Mouse (Mus musculus): ENCODE data around the gene Tmem82. TPM values are rescaled to one million over a fixed set of nuclear protein-coding genes. Genes with fewer than 3 reads are reported as not detected.

Tmem82 gene
- not detected for total RNA-seq (2023)

GRCm38 (mm10) chr4:141618565-141619243, at the start of gene Tmem82:
Gene Tmem82, minus strand, starts transcription at chr4:141618633.

GRCm38 (mm10) chr4:141664799-141665198, 46.4 kb upstream of the Tmem82 start, which contains the start of gene Plekhm2:
Gene Plekhm2, minus strand, starts transcription at chr4:141664899.

GRCm38 (mm10) chr4:141623666-141624065, 5.2 kb upstream of the Tmem82 start, which contains the start of gene Slc25a34:
Gene Slc25a34, minus strand, starts transcription at chr4:141623821.

GRCm38 (mm10) chr4:141605861-141606260, 12.6 kb downstream of the Tmem82 start, which contains the start of gene Fblim1:
Gene Fblim1, minus strand, starts transcription at chr4:141606096.

Other genes with a start within 250 kb of the Tmem82 start
- not detected for gene Clcnka, start 219.9 kb downstream of the Tmem82 start, total RNA-seq (2023)
- gene Clcnkb, start 202.6 kb downstream of the Tmem82 start, total RNA-seq (2023) = not detected
- gene Hspb7, start 197.9 kb downstream of the Tmem82 start, total RNA-seq (2023) = not detected
- not detected for gene Srarp, start 182.5 kb downstream of the Tmem82 start, total RNA-seq (2023)
- gene Zbtb17, start 174.0 kb downstream of the Tmem82 start, total RNA-seq (2023) = 10 to 100 TPM; 16.7 to 20.7 TPM
- gene Spen, start 80.0 kb downstream of the Tmem82 start, total RNA-seq (2023) = 10 to 100 TPM; 79.5 to 93.0 TPM
- gene Fblim1, start 12.5 kb downstream of the Tmem82 start, total RNA-seq (2023) = under 1 TPM in 1 of 2 experiments, not detected in 1; 0.11 TPM
- gene Slc25a34, start 5.2 kb upstream of the Tmem82 start, total RNA-seq (2023) = not detected
- 10 to 100 TPM; 33.1 to 35.7 TPM for gene Plekhm2, start 46.3 kb upstream of the Tmem82 start, total RNA-seq (2023)
- gene Rsc1a1, start 67.0 kb upstream of the Tmem82 start, total RNA-seq (2023) = 1 to 10 TPM in 1 of 2 experiments, not detected in 1; 2.8 TPM
- gene Ddi2, start 104.8 kb upstream of the Tmem82 start, total RNA-seq (2023) = 10 to 100 TPM; 35.2 to 40.9 TPM
- under 1 TPM in 1 of 2 experiments, not detected in 1; 0.24 TPM for gene Agmat, start 128.0 kb upstream of the Tmem82 start, total RNA-seq (2023)
- gene Dnajc16, start 172.3 kb upstream of the Tmem82 start, total RNA-seq (2023) = 1 to 10 TPM; 3.8 to 4.5 TPM
- gene Casp9, start 175.0 kb upstream of the Tmem82 start, total RNA-seq (2023) = 10 to 100 TPM; 18.3 to 24.9 TPM
- gene Cela2a, start 207.5 kb upstream of the Tmem82 start, total RNA-seq (2023) = not detected
- gene Ctrc, start 227.7 kb upstream of the Tmem82 start, total RNA-seq (2023) = not detected